Mouse (Mus musculus) lung, postnatal 0 days (tissue): Measurements from ENCODE around the gene 4930524B15Rik.

Source experiments
- CTCF ChIP-seq: IDR thresholded peaks from 2 replicates; pipeline ENCODE4 v1.5.1; 2016; ENCODE audit warnings: antibody characterized with exemption, mild to moderate bottlenecking
- EP300 ChIP-seq: IDR thresholded peaks from 2 replicates; pipeline ENCODE4 v1.6.1; 2016; ENCODE audit warnings: antibody characterized with exemption, mild to moderate bottlenecking, control low read depth

DNA sequence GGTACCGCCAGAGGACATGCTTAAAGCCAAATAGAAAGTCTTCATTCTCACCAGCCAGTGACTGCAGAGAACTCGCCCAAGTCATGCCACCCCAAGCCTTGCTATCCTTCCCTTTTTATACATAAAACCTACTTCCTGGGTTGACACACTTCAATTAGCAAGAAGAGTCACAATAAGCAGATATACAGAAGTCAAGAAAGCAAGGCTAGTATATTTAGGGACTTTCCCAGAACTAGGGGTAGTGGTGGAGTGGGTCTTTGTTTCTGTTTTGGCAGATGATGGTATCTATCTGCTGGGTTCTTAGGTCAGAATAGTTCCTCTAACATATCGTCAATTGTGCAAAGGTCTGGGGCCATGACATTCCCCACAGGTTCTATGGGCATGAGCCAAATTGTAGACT lies 27.1 kb downstream of the 4930524B15Rik start:
- TF ChIP-seq EP300 (no peak), CTCF (no peak)
